Mouse (Mus musculus) bone marrow macrophage, adult 2 months (primary cell): ENCODE data around the gene Chd8. TPM values are rescaled to one million over a fixed set of nuclear protein-coding genes. Genes with fewer than 3 reads are reported as not detected.
"Not testable (repeated sequence)": the region's sequence is repeated elsewhere in the genome, so short reads cannot be mapped to it uniquely, and the experiment has no call there.

Experiments used
- H3K27ac ChIP-seq: 2 replicates; pipeline ENCODE4 v1.5.1; 2012; ENCODE audit warnings: low read depth, low read length; ENCODE audit not compliant: insufficient read depth
- H3K4me1 ChIP-seq: 2 replicates; pipeline ENCODE4 v1.6.1; 2012; ENCODE audit warnings: low read length; ENCODE audit not compliant: control insufficient read depth, insufficient read depth
- H3K4me3 ChIP-seq: 2 replicates; pipeline ENCODE4 v1.5.1; 2012; ENCODE audit warnings: mild to moderate bottlenecking, low read length, moderate library complexity; ENCODE audit not compliant: insufficient read depth
- CTCF ChIP-seq: IDR thresholded peaks from 2 replicates; pipeline ENCODE4 v1.5.1; 2012; ENCODE audit warnings: low read depth, mild to moderate bottlenecking, low read length, moderate library complexity
- POLR2A ChIP-seq: IDR thresholded peaks from 2 replicates; pipeline ENCODE4 v1.6.1; 2012; ENCODE audit warnings: mild to moderate bottlenecking, low read depth, low read length, borderline replicate concordance
- polyA plus RNA-seq: library from polyadenylated mRNA; stranded (reverse); fragments of >200 nt; gene quantifications from 2 replicates; pipeline ENCODE4 v1.2.4, GENCODE M21; 2012; ENCODE audit not compliant: missing spikeins, insufficient read depth, insufficient read length

Chd8 gene
- polyA plus RNA-seq = 82.6 and 83.6 TPM in 2 replicates

DNA sequence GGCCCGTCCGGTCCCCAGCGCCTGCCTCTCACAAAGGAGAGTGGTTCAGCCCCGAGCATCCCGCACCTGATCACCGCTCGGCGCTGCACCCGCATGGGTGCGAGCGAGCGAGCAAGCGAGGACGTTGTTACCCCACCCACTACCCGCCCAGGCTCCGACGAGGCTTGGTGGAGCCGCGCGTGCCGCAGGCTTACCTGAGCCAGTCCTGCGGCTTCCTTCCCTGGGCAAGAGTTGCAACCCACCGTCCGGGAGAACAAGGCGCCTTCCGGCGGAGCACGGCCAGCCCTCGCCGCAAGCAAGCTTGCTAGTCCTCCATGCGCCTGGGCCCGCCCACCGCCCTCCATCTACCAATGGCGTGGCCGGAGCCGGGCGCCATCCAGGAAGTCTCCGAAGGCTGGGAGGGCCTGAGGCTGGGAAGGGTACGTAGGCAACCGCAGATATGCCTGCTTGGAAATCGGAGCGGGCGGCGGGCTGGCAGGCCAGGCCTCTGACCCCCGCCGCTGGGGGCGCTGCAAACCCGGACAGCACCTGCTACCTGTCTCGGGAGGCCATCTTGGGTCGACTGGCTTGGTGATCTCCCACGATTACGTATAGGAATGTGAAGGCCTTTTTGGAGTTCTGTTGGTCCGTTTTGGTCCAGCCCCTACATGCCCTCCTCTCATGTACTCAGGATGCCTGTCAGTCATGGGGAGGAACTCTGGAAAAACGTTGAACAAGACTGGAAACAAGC is at the start of gene Chd8:
TSS of gene Chd8 (minus strand) at position 297 of the 730 bp plus-strand sequence.
- Histone ChIP-seq H3K27ac (peak within 1 kb of the TSS; percentile 47), H3K4me3 (peak within 1 kb of the TSS; percentile 93), H3K4me1 (peaks cover 19% of the 10 kb centered on the region)
- TF ChIP-seq POLR2A (peak; percentile 81; the same call in 1 of the 2 replicates), CTCF (peak; percentile 64)

DNA sequence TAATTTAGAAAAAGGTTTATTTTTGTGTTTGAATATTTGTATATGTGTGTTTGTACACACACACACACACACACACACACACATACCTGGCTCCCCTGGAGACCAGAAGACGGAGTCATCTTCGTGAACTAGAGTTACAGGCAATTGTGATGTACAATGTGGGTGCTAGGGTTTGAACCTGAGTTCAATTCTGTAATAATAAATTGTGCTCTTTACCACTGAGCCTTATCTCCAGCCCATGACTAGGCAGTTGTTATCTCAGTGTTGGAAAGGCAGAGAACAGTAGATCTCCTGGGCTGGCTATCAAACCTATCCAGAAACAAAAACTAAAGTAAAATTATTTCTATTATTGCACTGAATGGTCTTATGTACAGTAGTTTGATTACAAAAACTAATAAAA is 48.5 kb upstream of the Chd8 start:
- H3K27ac ChIP-seq = no peak overlapping the region
- H3K4me3 ChIP-seq = no peak overlapping the region
- TF ChIP-seq POLR2A (no peak), CTCF (no peak)
- peaks cover 15% of the 10 kb centered on the region for H3K4me1 ChIP-seq

DNA sequence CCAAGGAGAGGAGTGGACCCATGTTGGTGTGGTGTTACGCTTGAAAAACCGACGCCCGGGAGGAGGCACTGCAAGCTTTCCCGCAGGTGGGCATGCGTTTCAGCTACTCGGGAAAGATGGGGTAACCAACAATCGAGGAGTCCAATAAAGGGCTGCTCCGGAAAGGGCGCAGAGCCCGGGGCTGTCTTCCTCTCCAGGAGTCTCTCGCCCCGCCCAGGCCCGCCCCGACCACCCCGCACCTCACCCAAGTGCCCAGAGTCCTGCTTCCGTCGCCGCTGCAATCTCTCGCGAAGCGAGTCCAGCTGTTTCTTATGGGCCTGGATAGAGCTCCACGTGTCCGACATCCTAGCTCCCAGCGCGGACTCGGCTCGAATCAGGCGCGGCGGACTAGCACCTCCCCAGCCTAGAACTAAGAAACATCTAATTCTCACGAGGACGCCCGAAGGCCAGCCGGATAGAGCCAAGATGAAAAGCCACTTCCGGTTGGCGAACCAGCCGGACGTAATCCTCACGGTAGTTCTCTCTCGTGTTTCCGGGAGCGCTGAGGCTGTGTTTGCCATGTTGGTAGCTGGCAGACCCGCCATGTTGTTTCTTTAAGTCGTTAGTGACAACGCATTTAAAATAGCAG is 47.2 kb upstream of the Chd8 start, which contains the start of gene Mettl3:
TSS of gene Mettl3 (minus strand) at position 485 of the 628 bp plus-strand sequence.
- TF ChIP-seq CTCF (no peak), POLR2A (no peak)
- Histone ChIP-seq H3K4me1 (peaks cover 15% of the 10 kb centered on the region), H3K4me3 (peak within 1 kb of the TSS; percentile 86), H3K27ac (peak within 1 kb of the TSS; percentile 94)

DNA sequence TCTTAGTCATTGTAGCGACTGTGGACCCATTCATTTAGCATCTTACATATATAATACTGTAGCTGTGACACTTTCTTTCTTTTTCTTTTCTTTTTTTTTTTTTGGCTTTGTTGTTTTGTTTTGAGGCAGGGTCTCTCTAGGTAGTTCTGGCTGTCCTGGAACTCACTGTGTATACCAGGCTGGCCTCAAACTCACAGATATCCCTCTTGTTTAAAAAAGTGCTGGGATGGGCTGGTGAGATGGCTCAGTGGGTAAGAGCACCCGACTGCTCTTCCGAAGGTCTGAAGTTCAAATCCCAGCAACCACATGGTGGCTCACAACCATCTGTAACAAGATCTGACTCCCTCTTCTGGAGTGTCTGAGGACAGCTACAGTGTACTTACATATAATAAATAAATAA is 45.9 kb upstream of the Chd8 start:
- H3K4me1 ChIP-seq = peaks cover 15% of the 10 kb centered on the region
- not testable (repeated sequence) for H3K4me3 ChIP-seq, H3K27ac ChIP-seq

DNA sequence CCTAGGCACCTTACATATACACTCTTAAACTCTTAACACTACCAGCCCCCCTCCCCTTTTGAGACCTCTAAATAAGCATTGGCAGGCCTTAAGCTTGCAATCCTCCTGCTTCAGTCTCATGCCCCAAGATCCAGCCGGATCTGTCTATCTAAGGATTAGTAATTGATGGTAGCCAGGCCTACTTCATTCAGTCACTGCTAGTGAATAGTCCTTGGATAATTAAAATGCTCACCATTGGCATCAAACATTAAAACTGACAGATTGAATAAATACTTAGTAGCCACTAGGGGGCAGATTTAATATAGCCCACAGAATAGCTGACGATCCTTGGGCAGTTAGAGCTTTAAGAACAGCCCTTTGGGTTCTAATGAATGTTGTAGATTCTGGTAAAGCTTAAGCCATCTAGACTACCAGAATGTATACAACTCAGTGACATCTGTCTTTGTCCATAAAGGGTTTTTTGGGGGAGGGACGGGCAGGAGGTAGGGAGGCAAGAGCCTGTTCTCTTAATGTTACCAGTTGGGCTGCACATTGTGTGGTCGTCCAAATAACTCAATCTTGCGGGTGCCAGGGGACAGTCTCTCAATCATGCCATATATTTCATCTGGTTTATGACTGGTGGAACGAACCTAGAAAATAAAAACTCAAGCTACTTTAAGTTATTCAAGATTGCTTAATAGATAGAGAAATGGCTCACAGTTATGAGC is 38.1 kb upstream of the Chd8 start:
- no peaks in the 10 kb centered on the region for H3K4me1 ChIP-seq
- no peak for TF ChIP-seq POLR2A
- TF ChIP-seq CTCF = no peak
- H3K27ac ChIP-seq = no peak overlapping the region
- no peak overlapping the region for H3K4me3 ChIP-seq

DNA sequence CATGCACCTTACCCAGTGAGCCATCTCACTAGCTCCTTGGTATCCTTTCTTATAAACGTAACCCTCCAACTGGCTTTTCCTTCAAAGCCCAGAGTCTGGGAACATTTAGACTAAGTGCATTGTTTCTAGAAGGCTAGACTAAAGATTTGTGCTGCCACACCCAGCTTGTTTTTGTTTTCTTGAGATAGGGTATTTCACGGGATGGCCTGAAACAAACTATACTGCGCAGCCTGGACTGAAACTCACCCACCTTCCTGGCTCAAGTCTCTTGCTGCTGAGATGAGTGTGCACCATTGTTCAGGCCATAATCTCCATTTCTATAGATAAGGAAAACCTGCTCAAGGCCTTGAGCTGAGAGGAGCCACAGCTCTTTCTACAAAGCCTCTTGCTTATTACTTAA is 26.6 kb upstream of the Chd8 start:
- no peak for TF ChIP-seq CTCF
- TF ChIP-seq POLR2A = no peak
- Histone ChIP-seq H3K4me3 (no peak overlapping the region), H3K4me1 (peaks cover 10% of the 10 kb centered on the region), H3K27ac (no peak overlapping the region)

DNA sequence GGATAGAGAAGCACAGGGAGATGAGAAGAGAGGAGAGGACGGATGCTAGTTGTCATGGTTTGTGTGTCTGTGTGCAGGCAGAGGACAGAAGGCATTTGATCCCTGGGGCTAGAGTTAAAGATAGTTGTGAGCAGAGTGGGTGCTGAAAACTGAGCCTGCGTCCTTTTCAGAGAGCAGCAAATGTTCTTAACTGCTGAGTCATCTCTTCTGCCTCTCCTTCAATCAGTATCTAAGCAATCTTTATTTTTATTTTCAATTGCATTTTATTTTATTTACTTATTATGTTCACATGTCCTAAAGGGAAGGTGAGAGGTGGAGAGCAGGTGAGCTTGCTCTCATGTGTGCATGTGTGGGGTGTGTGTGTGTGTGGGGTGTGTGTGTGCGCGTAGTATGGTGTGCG is 26.0 kb upstream of the Chd8 start:
- Histone ChIP-seq H3K4me1 (peaks cover 10% of the 10 kb centered on the region), H3K27ac (no peak overlapping the region), H3K4me3 (no peak overlapping the region)
- no peak for TF ChIP-seq POLR2A
- TF ChIP-seq CTCF = no peak

DNA sequence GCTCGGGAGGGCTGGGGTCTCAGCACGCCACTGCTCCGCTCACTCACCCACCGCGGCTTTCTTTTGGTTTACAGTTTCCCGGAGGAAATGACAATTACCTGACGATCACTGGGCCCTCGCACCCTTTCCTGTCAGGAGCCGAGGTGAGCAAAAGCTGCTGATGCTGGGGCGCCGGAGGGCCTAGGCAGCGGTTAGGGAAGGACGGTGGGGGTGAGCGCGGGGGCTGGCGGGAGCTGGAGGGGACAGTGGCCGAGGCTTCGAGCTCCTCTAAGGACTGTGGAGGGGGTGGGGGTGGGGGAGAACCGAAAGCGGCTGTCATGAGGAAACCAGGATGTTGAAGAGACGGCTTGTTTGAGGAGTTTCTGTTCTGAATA is 22.2 kb upstream of the Chd8 start:
- Histone ChIP-seq H3K4me3 (peak overlapping the region; percentile 91), H3K27ac (peak overlapping the region; percentile 79), H3K4me1 (peaks cover 10% of the 10 kb centered on the region)
- no peak for TF ChIP-seq POLR2A

DNA sequence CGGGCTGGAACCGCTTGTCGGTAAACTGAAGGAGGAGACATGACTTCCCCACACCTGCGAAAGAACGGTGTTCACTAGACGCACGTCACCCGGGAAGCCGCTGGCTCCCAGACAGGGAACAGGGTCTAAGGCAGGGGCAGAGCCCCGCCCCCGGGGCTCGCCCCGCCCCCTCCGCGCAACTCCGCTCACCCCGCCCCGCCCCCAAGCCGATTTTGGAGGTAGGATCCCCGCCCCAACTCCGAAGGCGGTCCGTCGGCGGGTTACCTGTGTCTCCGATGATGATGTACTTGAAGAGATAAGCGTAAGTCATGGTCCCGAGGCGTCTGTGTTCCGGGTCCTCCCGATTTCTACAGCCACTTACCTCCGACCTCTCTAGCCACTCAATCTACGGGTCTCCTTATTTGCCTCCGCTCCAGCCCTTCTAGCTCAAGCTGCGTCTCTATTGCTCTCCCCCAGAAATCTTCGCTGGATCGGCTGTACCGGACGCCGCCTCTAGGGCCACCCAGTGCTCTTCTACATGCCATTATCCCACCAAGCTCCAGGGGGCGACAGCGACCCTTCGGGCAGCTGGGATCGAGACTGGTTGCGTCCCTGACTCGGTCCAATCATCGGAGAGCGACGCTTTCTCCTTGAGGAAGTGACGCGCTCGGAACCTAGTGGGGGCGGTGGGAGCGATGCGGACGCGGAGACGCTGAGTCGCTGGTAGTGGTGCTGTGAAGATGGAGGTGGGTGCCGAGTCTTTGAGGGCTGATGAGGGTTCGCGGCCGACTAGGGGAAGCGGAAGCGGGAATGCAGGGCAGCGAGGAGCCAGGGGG is 21.6 kb upstream of the Chd8 start, which contains the start of the genes Tox4 and Rab2b:
TSS of gene Tox4 (plus strand) at position 215 of the 815 bp plus-strand sequence.
TSS of gene Rab2b (minus strand) at position 614 of the 815 bp plus-strand sequence.
- Histone ChIP-seq H3K4me3 (peak within 1 kb of the TSS; percentile 91), H3K27ac (peak within 1 kb of the TSS; percentile 79), H3K4me1 (peaks cover 10% of the 10 kb centered on the region)
- TF ChIP-seq POLR2A = no peak
- TF ChIP-seq CTCF = peak; percentile 63
